Mouse (Mus musculus) lung, adult 2 months (tissue): Measurements from ENCODE around the gene Pik3r6.

Experiments
- CTCF ChIP-seq: fragments of 200-500 bp; IDR thresholded peaks from 2 replicates; pipeline ENCODE4 v1.5.1; 2011; ENCODE audit warnings: mild to moderate bottlenecking, low read length, control low read depth; ENCODE audit not compliant: insufficient read depth
- POLR2A ChIP-seq: fragments of 200-500 bp; IDR thresholded peaks from 2 replicates; pipeline ENCODE4 v1.6.1; 2011; ENCODE audit warnings: low read depth, mild to moderate bottlenecking, control low read depth, low read length, borderline replicate concordance; ENCODE audit errors: extremely low read depth

- TF ChIP-seq POLR2A (no peak), CTCF (no peak)
These were observed 83.9 kb downstream of the Pik3r6 start, which contains the start of gene Ccdc42 for GRCm38 (mm10) chr11:68586721-68587120.
